Mouse (Mus musculus): ENCODE results near the gene Ifna15.

GRCm38 (mm10) chr4:88536640-88537039 is 21.4 kb downstream of the Ifna15 start:
- no peak for TF ChIP-seq CTCF (IDR thresholded peaks at IDR 0.05; ENCODE audit: low read depth, low read length)
- no peak for TF ChIP-seq TAL1 (conservative IDR thresholded peaks at IDR 0.05; ENCODE audit: low read depth, low read length)
- no peak for TF ChIP-seq GATA1 (IDR thresholded peaks at IDR 0.05; ENCODE audit: borderline replicate concordance, low read length)

Measured in G1E (cell line).